Mouse (Mus musculus) embryonic fibroblast, embryonic 13.5 days (primary cell): ENCODE measurements at regions not wholly inside any gene's neighbourhood (a gene's known extent, or its start where the extent isn't known, plus 50 kb on each side); places are given as distances from the start of the nearest gene placed in this dataset.

Source experiments
- H3K27ac ChIP-seq: 2 replicates; pipeline ENCODE4 v1.5.1; 2012; ENCODE audit warnings: low read length, control low read depth, inconsistent platforms; ENCODE audit not compliant: insufficient read depth
- H3K4me1 ChIP-seq: 2 replicates; pipeline ENCODE4 v1.6.1; 2011; ENCODE audit warnings: low read length; ENCODE audit not compliant: control insufficient read depth, insufficient read depth
- H3K4me3 ChIP-seq: 2 replicates; pipeline ENCODE4 v1.5.1; 2011; ENCODE audit warnings: mild to moderate bottlenecking, control low read depth, low read length; ENCODE audit not compliant: insufficient read depth
- CTCF ChIP-seq: IDR thresholded peaks from 2 replicates; pipeline ENCODE4 v1.5.1; 2011; ENCODE audit warnings: mild to moderate bottlenecking, control low read depth, low read length, moderate library complexity, borderline replicate concordance; ENCODE audit not compliant: insufficient read depth
- POLR2A ChIP-seq: IDR thresholded peaks from 2 replicates; pipeline ENCODE4 v1.6.1; 2011; ENCODE audit warnings: low read depth, mild to moderate bottlenecking, control low read depth, low read length, moderate library complexity

- H3K27ac ChIP-seq = no peak overlapping the region
- H3K4me1 ChIP-seq = peaks cover 4% of the 10 kb centered on the region
- TF ChIP-seq POLR2A = no peak
- TF ChIP-seq CTCF = no peak
- no peak overlapping the region for H3K4me3 ChIP-seq
Measured at GRCm38 (mm10) chr4:54811163-54811562, 133.7 kb upstream of the Zfp462 start.

- no peak overlapping the region for H3K4me3 ChIP-seq
- TF ChIP-seq POLR2A (no peak), CTCF (no peak)
- no peak overlapping the region for H3K27ac ChIP-seq
- peaks cover 4% of the 10 kb centered on the region for H3K4me1 ChIP-seq
Measured at GRCm38 (mm10) chr4:54812740-54813634, 131.9 kb upstream of the Zfp462 start.

GRCm38 (mm10) chr4:54837326-54837725, 107.5 kb upstream of the Zfp462 start:
- Histone ChIP-seq H3K4me3 (no peak overlapping the region), H3K4me1 (peaks cover 3% of the 10 kb centered on the region), H3K27ac (no peak overlapping the region)
- TF ChIP-seq POLR2A = no peak
- TF ChIP-seq CTCF = no peak

GRCm38 (mm10) chr4:54838111-54838510, 106.7 kb upstream of the Zfp462 start:
- peaks cover 2% of the 10 kb centered on the region for H3K4me1 ChIP-seq
- no peak overlapping the region for H3K4me3 ChIP-seq
- no peak for TF ChIP-seq CTCF
- no peak for TF ChIP-seq POLR2A
- H3K27ac ChIP-seq = no peak overlapping the region

- Histone ChIP-seq H3K27ac (no peak overlapping the region), H3K4me3 (no peak overlapping the region), H3K4me1 (no peaks in the 10 kb centered on the region)
- TF ChIP-seq CTCF = no peak
- TF ChIP-seq POLR2A = no peak
Measured at GRCm38 (mm10) chr4:54838794-54839193, 106.1 kb upstream of the Zfp462 start.

DNA sequence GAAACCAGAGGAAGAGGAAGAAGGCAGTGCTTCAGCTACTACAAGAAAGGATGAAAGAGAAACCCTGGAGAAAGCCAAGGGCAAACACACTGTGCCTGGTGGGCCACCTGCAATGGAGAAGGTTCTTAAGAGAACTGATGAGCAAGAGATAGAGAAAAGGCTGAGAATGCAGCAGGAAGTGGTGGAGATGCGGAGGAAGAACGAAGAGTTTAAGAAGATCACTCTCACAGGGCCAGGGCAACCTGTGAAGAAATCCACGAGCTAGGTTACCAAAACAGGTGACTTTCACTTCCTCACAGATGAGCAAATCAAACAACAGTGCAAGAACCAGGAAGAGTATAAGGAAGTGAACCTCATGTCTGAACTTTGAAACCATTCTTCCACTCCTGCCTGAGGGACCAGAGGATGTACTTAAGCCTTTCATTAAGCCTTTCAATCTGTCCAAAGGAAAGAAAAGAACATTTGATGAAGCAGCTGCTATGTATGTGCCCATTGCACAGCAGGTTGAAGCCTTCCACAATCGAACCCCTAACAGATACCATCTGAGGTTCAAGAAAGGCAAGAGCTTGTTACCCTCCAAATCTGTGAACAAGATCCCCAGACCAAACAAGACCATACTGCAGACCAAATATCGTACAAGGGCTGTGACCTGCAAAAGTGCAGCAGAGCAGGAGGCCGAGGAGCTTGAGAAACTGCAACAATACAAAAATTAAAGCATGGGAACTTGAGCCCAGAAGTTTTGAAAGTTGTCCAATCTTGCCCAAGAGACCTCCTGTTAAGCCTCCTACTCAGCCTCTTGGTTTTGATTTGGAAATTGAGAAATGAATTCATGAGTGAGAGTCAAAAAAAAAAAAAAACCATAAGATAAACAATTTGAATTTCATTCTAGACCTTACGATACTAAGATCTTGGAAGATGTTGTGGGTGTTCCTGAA, 91.6 kb upstream of the Zfp462 start:
- Histone ChIP-seq H3K27ac (no peak overlapping the region), H3K4me3 (no peak overlapping the region), H3K4me1 (no peaks in the 10 kb centered on the region)
- TF ChIP-seq CTCF = no peak
- no peak for TF ChIP-seq POLR2A

GRCm38 (mm10) chr4:54858604-54859003, 86.2 kb upstream of the Zfp462 start:
- 0 out of 2 replicates have a peak, but pooled peaks cover 2% of the 10 kb centered on the region for H3K4me1 ChIP-seq
- no peak overlapping the region for H3K27ac ChIP-seq
- TF ChIP-seq CTCF (no peak), POLR2A (no peak)
- H3K4me3 ChIP-seq = no peak overlapping the region

DNA sequence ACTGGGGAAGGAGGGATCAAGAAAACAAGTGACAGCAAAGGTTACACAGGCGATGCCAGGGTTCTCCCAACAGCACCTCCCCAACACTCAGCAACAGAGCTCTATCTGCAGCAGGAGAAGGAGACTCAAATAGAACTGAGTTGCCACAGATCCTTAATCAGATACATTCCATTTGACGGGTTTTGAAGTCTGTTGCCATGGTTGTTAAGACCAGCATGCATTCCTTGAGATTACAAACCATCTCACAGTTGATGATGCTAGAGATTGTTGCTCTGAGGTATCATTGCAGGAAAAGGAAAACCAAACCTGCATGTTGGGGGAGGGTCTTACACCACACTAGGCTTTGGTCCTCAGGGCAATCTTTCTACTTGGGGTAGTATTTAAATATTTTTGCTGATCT, 78.8 kb upstream of the Zfp462 start:
- no peak for TF ChIP-seq POLR2A
- Histone ChIP-seq H3K4me1 (0 out of 2 replicates have a peak, but pooled peaks cover 2% of the 10 kb centered on the region), H3K27ac (no peak overlapping the region), H3K4me3 (no peak overlapping the region)

DNA sequence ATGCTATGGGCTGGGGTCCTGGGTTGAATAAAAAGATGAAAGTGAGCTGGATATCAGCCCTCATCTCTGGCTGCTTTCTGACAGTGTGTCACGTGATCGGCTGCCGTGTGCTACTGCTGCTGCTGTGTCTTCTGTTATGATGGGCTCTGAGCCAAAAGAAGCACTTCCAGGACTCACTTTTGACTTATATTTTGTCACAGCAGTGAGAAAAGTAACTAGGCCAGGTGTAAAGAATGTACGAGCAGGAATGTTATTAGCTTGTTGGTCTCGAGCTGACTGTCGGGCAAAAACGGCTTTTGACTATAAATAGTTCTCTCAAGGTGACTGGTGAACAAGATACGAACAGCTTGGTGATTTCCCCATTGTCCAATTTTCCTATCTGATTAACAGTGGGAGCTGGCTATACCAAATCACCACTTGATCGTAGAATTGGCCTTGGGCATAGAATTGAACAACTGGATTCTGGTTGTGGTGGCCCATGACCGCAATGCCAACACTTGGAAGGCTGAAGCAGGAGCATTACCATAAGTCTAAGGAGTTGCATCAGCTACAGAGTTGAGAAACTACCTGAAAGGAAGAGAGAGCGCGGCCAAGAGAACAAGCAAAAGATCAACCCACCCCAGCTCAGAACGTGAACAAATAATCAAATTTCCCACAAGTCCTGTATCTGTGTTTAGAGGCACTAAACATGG, 70.6 kb upstream of the Zfp462 start:
- peaks cover 19% of the 10 kb centered on the region for H3K4me1 ChIP-seq
- no peak overlapping the region for H3K4me3 ChIP-seq
- no peak overlapping the region for H3K27ac ChIP-seq
- no peak for TF ChIP-seq POLR2A
- TF ChIP-seq CTCF = no peak
